Mouse (Mus musculus): ENCODE data around the gene Olfr221.

DNA sequence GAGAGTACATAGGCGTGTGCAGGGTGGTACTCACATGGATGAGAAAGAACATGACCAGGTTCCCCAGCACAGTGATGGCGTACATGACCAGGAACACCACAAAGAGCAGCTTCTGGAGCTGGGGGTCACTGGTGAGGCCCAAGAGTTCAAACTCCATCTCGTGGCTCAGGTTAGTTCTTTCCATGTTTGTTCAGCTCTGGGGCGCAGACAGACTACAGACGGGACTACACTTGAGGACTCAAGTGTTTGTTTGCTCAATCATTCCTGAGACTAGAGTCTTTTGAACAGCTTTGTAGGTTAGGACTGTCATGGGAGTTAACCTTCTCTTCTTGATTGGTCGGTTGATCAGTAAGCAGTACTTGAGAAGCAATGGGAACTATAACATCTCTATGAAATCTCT, 6.3 kb downstream of the Olfr221 start:
- TF ChIP-seq CTCF (IDR thresholded peaks at IDR 0.05; ENCODE audit: insufficient read depth, low read depth, low read length) (no peak), POLR2A (IDR thresholded peaks at IDR 0.05; ENCODE audit: insufficient read depth, low read depth, low read length) (no peak)

Measured in olfactory bulb, adult 2 months (tissue).